Mouse (Mus musculus): ENCODE measurements around the gene Grsf1. TPM values are rescaled to one million over a fixed set of nuclear protein-coding genes. Genes with fewer than 3 reads are reported as not detected.
A peak's percentile ranks its signal among the peaks of the same experiment; 100 is the strongest.

Grsf1 gene
- polyA plus RNA-seq, 1 experiment from 2014 or later, result 72.3 TPM

DNA sequence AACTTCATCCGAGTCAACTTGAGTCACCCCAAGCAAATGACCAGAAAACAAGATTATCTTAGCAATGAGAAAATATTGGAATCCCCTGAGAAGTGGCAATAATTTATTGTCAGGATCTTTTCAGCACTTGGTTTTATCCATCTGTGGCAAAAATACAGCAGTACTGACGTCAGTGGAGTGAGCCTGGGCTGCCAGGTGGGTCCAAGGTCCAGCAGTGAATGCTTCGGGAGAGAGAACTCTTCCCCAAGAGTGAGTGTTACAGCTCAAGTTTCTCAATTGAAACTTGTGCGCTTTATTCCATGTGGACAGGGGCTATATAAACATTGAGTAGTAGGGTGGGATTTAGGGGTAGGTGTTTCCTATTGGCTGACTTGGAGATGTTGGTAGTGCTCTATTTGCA is 26.1 kb upstream of the Grsf1 start:
- Histone ChIP-seq H3K9ac (replicated peaks) (no peak overlapping the region), H3K4me2 (replicated peaks) (no peak overlapping the region), H3K27me3 (no peaks in the 10 kb centered on the region), H3K4me3 (no peak overlapping the region), H3K4me1 (no peaks in the 10 kb centered on the region), H3K36me3 (no peaks in the 10 kb centered on the region), H3K27ac (replicated peaks) (no peak overlapping the region), H3K9me3 (no peaks in the 10 kb centered on the region)
- 81% methylated on average over 4 of the region's 4 CpGs for WGBS
- no peak for ATAC-seq (replicated peaks)

DNA sequence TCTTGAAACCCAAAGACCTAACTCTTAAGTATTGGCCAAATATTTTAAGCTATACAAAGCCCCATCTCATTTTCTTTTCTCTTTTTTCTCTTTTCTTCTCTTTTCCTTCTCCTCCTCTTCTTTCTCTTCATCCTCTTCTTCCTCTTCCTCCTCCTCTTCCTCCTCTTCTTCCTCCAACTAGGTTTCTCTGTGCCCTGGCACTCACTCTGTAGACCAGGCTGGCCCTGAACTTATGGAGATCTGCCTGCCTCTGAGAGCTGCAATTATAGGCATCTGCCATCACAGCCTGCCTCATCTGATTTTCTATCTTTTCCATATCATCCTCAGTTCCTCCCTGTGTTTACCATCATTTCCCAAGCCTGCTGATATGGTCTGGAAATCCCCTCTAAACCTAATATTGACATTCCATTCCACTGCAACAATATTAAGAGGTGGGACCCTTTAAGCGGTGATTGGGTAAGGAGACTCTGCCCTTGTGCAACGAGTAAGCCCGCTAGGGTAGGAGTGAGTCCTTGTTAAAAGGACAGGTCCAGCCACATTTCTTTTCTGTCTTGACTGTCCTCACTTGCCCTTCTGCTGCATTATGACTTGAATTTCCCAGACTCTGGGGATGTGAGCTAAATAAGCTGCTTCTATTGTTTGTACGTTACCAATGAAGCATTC is 23.4 kb upstream of the Grsf1 start:
- H3K4me2 ChIP-seq (replicated peaks), result no peak overlapping the region
- H3K36me3 ChIP-seq, result no peaks in the 10 kb centered on the region
- no peak overlapping the region for H3K27ac ChIP-seq (replicated peaks)
- H3K4me3 ChIP-seq, result no peak overlapping the region
- no peaks in the 10 kb centered on the region for H3K4me1 ChIP-seq
- H3K9ac ChIP-seq (replicated peaks), result no peak overlapping the region
- H3K27me3 ChIP-seq, result no peaks in the 10 kb centered on the region
- 70% methylated on average over 4 of the region's 4 CpGs for WGBS
- ATAC-seq (replicated peaks), result no peak
- H3K9me3 ChIP-seq, result no peaks in the 10 kb centered on the region

DNA sequence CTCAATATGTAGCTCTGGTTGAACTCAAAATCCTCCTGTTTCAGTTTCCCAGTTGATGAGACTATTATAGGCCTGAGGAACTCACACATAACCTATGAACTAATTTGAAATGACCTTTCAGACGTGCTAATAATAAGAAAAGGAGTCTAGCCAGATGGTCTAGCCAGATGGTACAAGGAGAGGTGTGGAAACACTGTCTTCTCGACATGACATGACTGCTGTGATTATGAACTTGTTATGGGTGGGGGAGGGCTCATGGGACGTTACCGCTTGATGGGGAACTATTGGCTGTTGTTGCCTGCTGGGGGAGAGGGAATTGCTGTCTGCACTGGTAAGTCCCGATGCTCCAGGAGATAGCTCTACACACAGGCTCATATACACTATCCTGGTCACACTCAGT is 21.3 kb upstream of the Grsf1 start:
- no peaks in the 10 kb centered on the region for H3K4me1 ChIP-seq
- 55% methylated on average over 5 of the region's 5 CpGs for WGBS
- H3K27ac ChIP-seq (replicated peaks), result no peak overlapping the region
- peak; percentile 55 for ATAC-seq (replicated peaks)
- no peak overlapping the region for H3K4me3 ChIP-seq
- H3K27me3 ChIP-seq, result no peaks in the 10 kb centered on the region
- no peaks in the 10 kb centered on the region for H3K9me3 ChIP-seq
- H3K36me3 ChIP-seq, result no peaks in the 10 kb centered on the region
- H3K9ac ChIP-seq (replicated peaks), result no peak overlapping the region
- no peak overlapping the region for H3K4me2 ChIP-seq (replicated peaks)

DNA sequence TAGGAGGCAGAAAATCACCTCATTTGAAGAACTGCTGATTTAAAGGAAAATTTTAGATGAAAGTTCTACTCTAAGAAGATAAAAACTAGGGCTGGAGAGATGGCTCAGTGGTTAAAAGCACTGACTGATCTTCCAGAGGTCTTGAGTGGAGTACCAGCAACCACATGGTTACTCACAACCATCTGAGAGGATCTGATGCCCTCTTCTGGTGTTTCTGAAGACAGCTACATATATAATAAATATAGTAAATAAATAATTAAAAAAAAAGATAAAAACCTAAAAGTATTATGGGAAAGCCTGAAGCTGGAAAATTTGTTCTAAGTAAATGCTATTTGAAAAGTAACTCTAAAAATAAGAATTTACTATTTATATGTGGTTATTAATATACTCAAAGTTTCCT is 17.1 kb upstream of the Grsf1 start:
- Histone ChIP-seq H3K27me3 (no peaks in the 10 kb centered on the region), H3K9me3 (no peaks in the 10 kb centered on the region), H3K4me1 (no peaks in the 10 kb centered on the region), H3K9ac (replicated peaks) (no peak overlapping the region), H3K27ac (replicated peaks) (no peak overlapping the region), H3K4me2 (replicated peaks) (no peak overlapping the region), H3K36me3 (no peaks in the 10 kb centered on the region), H3K4me3 (no peak overlapping the region)
- ATAC-seq (replicated peaks), result no peak

DNA sequence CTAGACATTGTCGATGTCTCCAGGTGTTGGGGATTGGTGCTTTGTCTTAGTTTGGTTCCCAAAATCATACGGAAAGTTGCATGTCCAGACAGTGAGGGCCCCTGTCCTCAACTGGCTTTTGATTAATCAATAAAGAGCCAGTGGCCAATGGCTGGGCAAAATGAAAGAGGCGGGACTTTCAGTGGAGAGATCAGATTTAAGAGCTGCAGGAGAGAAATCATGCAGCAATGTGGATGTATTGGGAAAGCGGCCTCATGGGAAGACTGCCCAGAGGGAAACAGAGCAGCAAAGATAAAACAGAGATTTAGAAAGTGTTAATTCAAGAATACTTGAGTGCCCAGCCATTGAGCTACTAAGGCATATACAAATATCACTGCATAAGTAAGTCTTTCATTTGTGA is 16.6 kb upstream of the Grsf1 start:
- no peaks in the 10 kb centered on the region for H3K27me3 ChIP-seq
- H3K9ac ChIP-seq (replicated peaks), result no peak overlapping the region
- H3K4me2 ChIP-seq (replicated peaks), result no peak overlapping the region
- H3K36me3 ChIP-seq, result no peaks in the 10 kb centered on the region
- H3K9me3 ChIP-seq, result no peaks in the 10 kb centered on the region
- ATAC-seq (replicated peaks), result no peak
- no peak overlapping the region for H3K4me3 ChIP-seq
- WGBS, result 85% methylated on average over 4 of the region's 4 CpGs
- H3K4me1 ChIP-seq, result no peaks in the 10 kb centered on the region
- H3K27ac ChIP-seq (replicated peaks), result no peak overlapping the region

DNA sequence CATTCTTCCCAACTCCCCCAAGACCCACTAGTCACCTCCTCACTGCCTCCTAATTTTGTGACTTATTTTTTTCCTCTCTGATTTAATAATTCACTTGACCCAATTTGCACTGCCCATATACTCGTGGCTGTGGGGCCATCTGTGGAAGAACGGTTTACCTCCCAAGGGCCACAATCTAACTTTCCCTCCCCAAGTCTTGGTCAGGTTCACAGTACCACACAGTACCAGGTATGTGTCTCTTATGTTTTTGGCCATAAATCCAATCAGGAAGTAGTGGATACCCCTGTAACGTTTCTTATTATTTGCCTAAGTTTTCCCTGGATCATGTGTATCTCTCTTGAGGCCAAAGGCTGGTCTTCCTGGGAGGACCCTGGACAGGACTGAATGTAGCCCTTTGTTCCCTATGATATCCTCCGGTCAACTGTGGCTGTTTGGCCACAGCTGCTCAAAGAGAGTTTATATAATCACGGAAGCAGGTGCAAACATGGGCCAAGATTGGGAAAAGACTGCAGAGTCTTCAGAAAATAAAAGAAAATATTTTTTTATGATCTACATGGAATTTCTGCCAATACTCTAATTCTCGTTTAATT is 15.6 kb upstream of the Grsf1 start:
- Histone ChIP-seq H3K4me2 (replicated peaks) (no peak overlapping the region), H3K27me3 (no peaks in the 10 kb centered on the region), H3K9ac (replicated peaks) (no peak overlapping the region), H3K9me3 (no peaks in the 10 kb centered on the region), H3K36me3 (no peaks in the 10 kb centered on the region), H3K4me3 (no peak overlapping the region), H3K4me1 (no peaks in the 10 kb centered on the region), H3K27ac (replicated peaks) (no peak overlapping the region)
- no peak for ATAC-seq (replicated peaks)
- WGBS, result 81% methylated on average over 6 of the region's 6 CpGs

DNA sequence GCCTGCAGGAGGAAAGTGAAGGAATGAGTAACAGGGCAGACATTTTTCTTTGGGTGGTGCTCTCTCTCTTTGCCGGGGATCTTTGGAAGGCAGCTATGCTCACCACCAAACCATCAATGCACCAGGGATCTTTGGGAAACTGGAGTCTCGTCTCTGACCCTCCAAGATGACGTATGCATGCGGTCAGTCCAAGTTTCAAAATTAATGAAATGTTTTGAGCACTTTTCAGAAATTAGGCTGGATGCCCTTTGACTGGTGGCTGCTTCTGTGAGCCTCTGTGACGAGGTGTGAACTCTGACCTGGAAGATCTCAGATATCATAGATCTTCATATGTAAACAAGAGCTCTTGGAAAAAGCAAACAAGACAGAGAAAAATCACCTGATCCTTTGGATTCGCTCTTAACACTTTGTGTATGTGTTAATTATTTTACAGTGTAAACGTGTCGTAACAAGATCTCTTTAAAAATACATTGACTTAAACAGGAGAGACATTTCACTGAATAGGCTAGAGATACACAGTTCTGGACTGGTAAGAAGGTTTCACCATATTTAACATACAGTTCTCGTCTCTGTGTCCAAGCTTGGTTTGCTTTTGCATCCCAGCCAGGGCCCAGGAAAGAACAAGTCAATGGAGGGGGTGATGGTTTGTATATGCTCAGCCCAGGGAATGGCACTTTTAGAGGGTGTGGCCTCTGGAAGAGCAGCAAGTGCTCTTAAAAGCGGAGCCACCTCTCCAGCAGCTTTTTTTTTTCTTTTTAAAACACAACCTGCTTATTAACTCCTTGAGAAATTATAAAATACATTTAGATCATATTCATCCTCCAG is 14.9 kb upstream of the Grsf1 start:
- no peak for ATAC-seq (replicated peaks)
- H3K27me3 ChIP-seq, result no peaks in the 10 kb centered on the region
- WGBS, result 88% methylated on average over 10 of the region's 10 CpGs

DNA sequence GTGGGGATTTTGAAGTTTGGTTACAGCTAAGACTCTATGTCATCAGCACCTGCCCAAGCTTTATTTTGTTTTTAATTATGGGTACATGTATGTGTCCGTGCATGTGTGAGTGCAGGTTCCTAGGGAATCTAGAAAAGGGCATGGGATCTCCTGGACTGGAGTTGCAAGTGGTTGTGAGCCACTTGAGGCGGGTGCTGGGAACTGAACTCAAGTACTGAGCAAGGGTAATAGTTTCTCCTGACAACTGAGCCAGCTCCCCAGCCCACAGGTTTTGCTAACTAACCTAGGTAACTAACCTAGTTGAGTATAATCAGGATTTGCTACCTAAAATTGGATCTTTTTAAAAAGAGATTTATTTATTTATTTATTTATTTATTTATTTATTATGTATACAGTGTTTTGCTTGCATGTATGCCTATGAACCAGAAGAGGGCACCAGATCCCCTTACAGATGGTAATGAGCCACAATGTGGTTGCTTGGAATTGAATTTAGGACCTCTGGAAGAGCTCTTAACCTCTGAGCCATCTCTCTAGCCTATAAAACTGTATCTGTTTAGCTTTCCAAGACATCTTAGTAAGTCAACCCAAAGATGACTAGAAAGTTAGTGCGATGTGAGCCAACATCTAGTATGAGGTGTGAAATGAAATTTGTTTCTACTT is 13.4 kb upstream of the Grsf1 start:
- Histone ChIP-seq H3K4me2 (replicated peaks) (no peak overlapping the region), H3K4me3 (no peak overlapping the region), H3K36me3 (no peaks in the 10 kb centered on the region), H3K27ac (replicated peaks) (no peak overlapping the region), H3K9ac (replicated peaks) (no peak overlapping the region), H3K27me3 (no peaks in the 10 kb centered on the region), H3K4me1 (0 out of 2 replicates have a peak, but pooled peaks cover 3% of the 10 kb centered on the region), H3K9me3 (no peaks in the 10 kb centered on the region)
- WGBS, result 73% methylated on average over 3 of the region's 3 CpGs
- peak; percentile 51 for ATAC-seq (replicated peaks)

More for the DNA sequence above, 14.9 kb upstream of the Grsf1 start:
- H3K9me3 ChIP-seq, result no peaks in the 10 kb centered on the region
- H3K4me2 ChIP-seq (replicated peaks), result no peak overlapping the region
- H3K27ac ChIP-seq (replicated peaks), result no peak overlapping the region
- H3K4me1 ChIP-seq, result no peaks in the 10 kb centered on the region
- no peak overlapping the region for H3K9ac ChIP-seq (replicated peaks)
- H3K4me3 ChIP-seq, result no peak overlapping the region
- no peaks in the 10 kb centered on the region for H3K36me3 ChIP-seq

DNA sequence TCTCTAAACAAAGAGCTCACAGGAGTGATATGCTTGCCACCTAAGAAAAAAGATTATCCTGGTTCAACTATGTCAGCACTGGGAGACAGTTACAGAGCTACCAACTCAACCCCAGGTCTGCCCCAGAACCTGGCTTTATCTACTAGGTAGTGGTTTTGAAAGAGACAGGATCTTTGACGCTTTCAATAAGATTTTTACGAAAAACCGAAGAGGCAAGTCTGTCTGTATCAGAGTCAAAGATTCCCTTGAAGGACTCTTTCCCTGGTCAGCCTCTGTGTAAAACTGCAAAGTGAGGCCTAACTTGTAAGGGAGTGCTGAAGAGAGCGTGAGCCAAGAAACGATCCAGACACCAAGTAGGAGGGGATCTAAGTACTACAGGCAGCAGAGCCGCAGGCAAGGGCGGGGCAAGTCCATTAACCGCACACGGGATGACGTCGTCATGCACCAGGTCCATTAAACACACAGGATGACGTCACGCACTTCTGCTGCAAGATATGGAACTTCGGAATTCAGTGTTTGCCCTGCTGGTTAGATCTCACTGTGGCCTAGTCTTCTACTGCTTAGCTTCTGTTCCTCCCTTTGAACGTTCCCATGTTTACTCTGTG is 12.7 kb upstream of the Grsf1 start:
- Histone ChIP-seq H3K36me3 (no peaks in the 10 kb centered on the region), H3K27me3 (no peaks in the 10 kb centered on the region), H3K27ac (replicated peaks) (no peak overlapping the region), H3K9me3 (no peaks in the 10 kb centered on the region), H3K4me2 (replicated peaks) (no peak overlapping the region), H3K4me3 (no peak overlapping the region), H3K4me1 (0 out of 2 replicates have a peak, but pooled peaks cover 3% of the 10 kb centered on the region), H3K9ac (replicated peaks) (no peak overlapping the region)
- WGBS, result 87% methylated on average over 15 of the region's 15 CpGs
- ATAC-seq (replicated peaks), result peak; percentile 17; the same call in 1 of the 2 replicates

DNA sequence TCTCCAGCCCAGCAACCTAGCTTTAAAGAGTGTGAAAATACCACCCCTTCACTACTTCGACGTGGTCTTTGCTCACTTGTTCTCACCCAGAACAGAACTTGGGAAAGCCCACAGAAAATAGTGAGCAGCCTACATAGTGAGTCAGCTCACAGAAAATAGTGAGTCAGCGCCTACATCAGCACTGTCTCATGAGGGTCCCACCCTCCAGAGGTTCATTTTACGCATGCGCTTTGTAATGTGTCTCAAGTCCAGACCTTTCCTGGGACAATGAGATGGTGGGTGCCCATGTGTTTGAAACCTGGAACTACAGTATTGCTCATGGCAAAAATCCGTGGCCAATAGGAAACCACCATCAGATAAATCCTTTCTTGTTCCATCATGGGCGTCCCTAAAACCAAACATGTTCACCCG is 12.0 kb upstream of the Grsf1 start:
- Histone ChIP-seq H3K36me3 (no peaks in the 10 kb centered on the region), H3K9ac (replicated peaks) (no peak overlapping the region), H3K27me3 (no peaks in the 10 kb centered on the region), H3K27ac (replicated peaks) (no peak overlapping the region), H3K4me2 (replicated peaks) (no peak overlapping the region), H3K4me1 (0 out of 2 replicates have a peak, but pooled peaks cover 3% of the 10 kb centered on the region), H3K4me3 (no peak overlapping the region), H3K9me3 (no peaks in the 10 kb centered on the region)
- no peak for ATAC-seq (replicated peaks)
- 85% methylated on average over 8 of the region's 8 CpGs for WGBS

DNA sequence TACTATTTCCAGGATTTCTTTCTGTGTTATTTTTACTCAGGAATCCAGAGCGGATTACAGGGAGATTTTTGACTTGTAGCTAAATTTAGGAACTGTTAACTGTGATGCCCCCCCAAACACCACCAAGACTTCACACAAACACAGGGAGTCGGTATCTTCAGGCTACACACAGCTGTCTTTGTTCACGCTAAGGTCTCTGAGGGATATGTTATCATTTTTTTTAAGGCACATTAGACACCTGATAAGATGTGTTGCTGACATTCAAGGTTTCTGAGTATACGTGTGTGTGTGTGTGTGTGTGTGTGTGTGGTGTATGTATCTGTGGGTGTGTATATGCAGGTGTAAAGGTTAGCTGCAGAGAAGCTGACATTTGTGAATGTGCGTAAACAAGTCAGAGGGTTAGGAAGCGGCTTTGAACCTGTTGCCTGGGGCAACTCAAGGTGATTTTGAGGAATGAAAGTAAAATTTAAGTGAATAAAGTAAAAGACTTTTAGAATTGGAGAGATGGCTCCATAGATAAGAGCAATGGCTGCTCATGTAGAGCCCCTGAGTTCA is 9.9 kb upstream of the Grsf1 start:
- Histone ChIP-seq H3K9ac (replicated peaks) (no peak overlapping the region), H3K4me1 (0 out of 2 replicates have a peak, but pooled peaks cover 3% of the 10 kb centered on the region), H3K36me3 (no peaks in the 10 kb centered on the region), H3K4me3 (no peak overlapping the region), H3K9me3 (no peaks in the 10 kb centered on the region), H3K27ac (replicated peaks) (no peak overlapping the region), H3K4me2 (replicated peaks) (no peak overlapping the region), H3K27me3 (no peaks in the 10 kb centered on the region)
- no peak for ATAC-seq (replicated peaks)
- 77% methylated on average over 6 of the region's 6 CpGs for WGBS
